Mouse (Mus musculus): ENCODE measurements at regions not wholly inside any gene's neighbourhood (a gene's known extent, or its start where the extent isn't known, plus 50 kb on each side); places are given as distances from the start of the nearest gene placed in this dataset.

- WGBS (ENCODE audit: insufficient replicate concordance), result 73% methylated on average over 5 of the region's 5 CpGs
- Histone ChIP-seq H3K4me3 (ENCODE audit: low read depth, low read length) (no peak overlapping the region), H3K27me3 (ENCODE audit: control insufficient read depth, insufficient read depth, low read length) (no peaks in the 10 kb centered on the region), H3K27ac (ENCODE audit: low read depth, low read length) (no peak overlapping the region), H3K4me1 (ENCODE audit: control insufficient read depth, insufficient read depth, low read length) (no peaks in the 10 kb centered on the region), H3K36me3 (ENCODE audit: control insufficient read depth, insufficient read depth, low read length) (no peaks in the 10 kb centered on the region), H3K4me2 (no peak overlapping the region), H3K9me3 (replicated peaks; ENCODE audit: control insufficient read depth, low read length) (no peaks in the 10 kb centered on the region), H3K9ac (ENCODE audit: low read depth, low read length) (no peak overlapping the region)
- no peak for ATAC-seq (replicated peaks; ENCODE audit: insufficient number of reproducible peaks, low FRiP score, low TSS enrichment)
These were observed 353.0 kb downstream of the Nucb2 start for GRCm38 (mm10) chr7:116857141-116857540.

- H3K4me1 ChIP-seq (ENCODE audit: control insufficient read depth, insufficient read depth, low read length), result no peaks in the 10 kb centered on the region
- H3K9me3 ChIP-seq (replicated peaks; ENCODE audit: control insufficient read depth, low read length), result no peaks in the 10 kb centered on the region
- 81% methylated on average over 4 of the region's 4 CpGs for WGBS (ENCODE audit: insufficient replicate concordance)
These were observed 353.6 kb downstream of the Nucb2 start for GRCm38 (mm10) chr7:116857744-116858143.

DNA sequence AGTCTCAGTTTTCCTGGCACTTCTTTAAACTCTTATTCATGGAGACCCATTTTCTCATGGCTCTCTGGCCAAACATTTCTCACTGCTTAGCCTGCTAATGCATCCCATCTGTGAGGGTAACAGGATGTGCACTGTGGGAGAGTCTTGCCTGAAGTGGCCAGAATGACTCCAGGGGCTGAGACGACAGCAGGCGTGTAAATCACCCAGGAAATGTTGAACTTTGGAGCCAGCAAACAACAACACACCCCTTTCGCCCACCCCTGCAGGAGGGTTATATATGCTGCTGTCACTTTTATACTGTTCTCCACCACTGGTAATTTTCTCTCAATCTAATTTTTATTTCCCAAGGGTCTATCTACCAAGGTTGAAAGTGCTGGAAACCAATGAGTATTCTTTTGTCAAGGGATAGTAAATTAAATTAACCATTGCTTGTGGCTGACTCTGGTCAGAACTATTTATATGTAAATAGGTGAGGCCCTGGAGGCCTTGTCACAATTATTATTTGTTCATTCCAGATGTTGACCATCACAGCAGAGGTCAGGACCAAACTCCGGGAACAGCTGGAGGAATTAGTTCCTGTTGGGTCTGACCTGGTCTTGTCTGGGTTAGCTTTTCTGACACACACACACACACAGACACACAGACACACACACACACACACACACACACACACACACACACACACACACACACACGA lies 378.2 kb downstream of the Nucb2 start:
- Histone ChIP-seq H3K9me3 (replicated peaks; ENCODE audit: control insufficient read depth, low read length) (no peaks in the 10 kb centered on the region), H3K4me3 (ENCODE audit: low read depth, low read length) (no peak overlapping the region), H3K36me3 (ENCODE audit: control insufficient read depth, insufficient read depth, low read length) (no peaks in the 10 kb centered on the region), H3K4me2 (no peak overlapping the region), H3K27me3 (ENCODE audit: control insufficient read depth, insufficient read depth, low read length) (no peaks in the 10 kb centered on the region), H3K27ac (ENCODE audit: low read depth, low read length) (no peak overlapping the region), H3K9ac (ENCODE audit: low read depth, low read length) (no peak overlapping the region), H3K4me1 (ENCODE audit: control insufficient read depth, insufficient read depth, low read length) (no peaks in the 10 kb centered on the region)
- 71% methylated on average over 5 of the region's 5 CpGs for WGBS (ENCODE audit: insufficient replicate concordance)
- ATAC-seq (replicated peaks; ENCODE audit: insufficient number of reproducible peaks, low FRiP score, low TSS enrichment), result no peak

More at GRCm38 (mm10) chr7:116857744-116858143, 353.6 kb downstream of the Nucb2 start:
- no peaks in the 10 kb centered on the region for H3K27me3 ChIP-seq (ENCODE audit: control insufficient read depth, insufficient read depth, low read length)
- H3K27ac ChIP-seq (ENCODE audit: low read depth, low read length), result no peak overlapping the region
- H3K4me3 ChIP-seq (ENCODE audit: low read depth, low read length), result no peak overlapping the region
- ATAC-seq (replicated peaks; ENCODE audit: insufficient number of reproducible peaks, low FRiP score, low TSS enrichment), result no peak
- no peak overlapping the region for H3K4me2 ChIP-seq
- H3K9ac ChIP-seq (ENCODE audit: low read depth, low read length), result no peak overlapping the region
- H3K36me3 ChIP-seq (ENCODE audit: control insufficient read depth, insufficient read depth, low read length), result no peaks in the 10 kb centered on the region

- Histone ChIP-seq H3K4me1 (ENCODE audit: control insufficient read depth, insufficient read depth, low read length) (no peaks in the 10 kb centered on the region), H3K9ac (ENCODE audit: low read depth, low read length) (no peak overlapping the region), H3K27ac (ENCODE audit: low read depth, low read length) (no peak overlapping the region), H3K36me3 (ENCODE audit: control insufficient read depth, insufficient read depth, low read length) (no peaks in the 10 kb centered on the region), H3K4me3 (ENCODE audit: low read depth, low read length) (no peak overlapping the region), H3K9me3 (replicated peaks; ENCODE audit: control insufficient read depth, low read length) (no peaks in the 10 kb centered on the region), H3K27me3 (ENCODE audit: control insufficient read depth, insufficient read depth, low read length) (no peaks in the 10 kb centered on the region), H3K4me2 (no peak overlapping the region)
- no peak for ATAC-seq (replicated peaks; ENCODE audit: insufficient number of reproducible peaks, low FRiP score, low TSS enrichment)
- 64% methylated on average over 6 of the region's 6 CpGs for WGBS (ENCODE audit: insufficient replicate concordance)
These were observed 389.7 kb downstream of the Nucb2 start for GRCm38 (mm10) chr7:116893846-116894245.

- no peak for ATAC-seq (replicated peaks; ENCODE audit: insufficient number of reproducible peaks, low FRiP score, low TSS enrichment)
- no peak overlapping the region for H3K4me3 ChIP-seq (ENCODE audit: low read depth, low read length)
- H3K9ac ChIP-seq (ENCODE audit: low read depth, low read length), result no peak overlapping the region
- H3K9me3 ChIP-seq (replicated peaks; ENCODE audit: control insufficient read depth, low read length), result no peaks in the 10 kb centered on the region
- 0 out of 2 replicates have a peak, but pooled peaks cover 5% of the 10 kb centered on the region for H3K4me1 ChIP-seq (ENCODE audit: control insufficient read depth, insufficient read depth, low read length)
- peak overlapping the region; percentile 22 for H3K4me2 ChIP-seq
- no peaks in the 10 kb centered on the region for H3K36me3 ChIP-seq (ENCODE audit: control insufficient read depth, insufficient read depth, low read length)
- 17% methylated on average over 6 of the region's 6 CpGs for WGBS (ENCODE audit: insufficient replicate concordance)
- no peak overlapping the region for H3K27ac ChIP-seq (ENCODE audit: low read depth, low read length)
- H3K27me3 ChIP-seq (ENCODE audit: control insufficient read depth, insufficient read depth, low read length), result no peaks in the 10 kb centered on the region
These were observed 411.6 kb downstream of the Nucb2 start for GRCm38 (mm10) chr7:116915797-116916196.

- H3K9me3 ChIP-seq (replicated peaks; ENCODE audit: control insufficient read depth, low read length), result no peaks in the 10 kb centered on the region
- ATAC-seq (replicated peaks; ENCODE audit: insufficient number of reproducible peaks, low FRiP score, low TSS enrichment), result no peak
- no peak overlapping the region for H3K4me3 ChIP-seq (ENCODE audit: low read depth, low read length)
- 86% methylated on average over 6 of the region's 6 CpGs for WGBS (ENCODE audit: insufficient replicate concordance)
- H3K4me2 ChIP-seq, result no peak overlapping the region
- no peaks in the 10 kb centered on the region for H3K27me3 ChIP-seq (ENCODE audit: control insufficient read depth, insufficient read depth, low read length)
- H3K27ac ChIP-seq (ENCODE audit: low read depth, low read length), result no peak overlapping the region
- no peak overlapping the region for H3K9ac ChIP-seq (ENCODE audit: low read depth, low read length)
- H3K36me3 ChIP-seq (ENCODE audit: control insufficient read depth, insufficient read depth, low read length), result no peaks in the 10 kb centered on the region
- H3K4me1 ChIP-seq (ENCODE audit: control insufficient read depth, insufficient read depth, low read length), result 0 out of 2 replicates have a peak, but pooled peaks cover 5% of the 10 kb centered on the region
These were observed 413.9 kb downstream of the Nucb2 start for GRCm38 (mm10) chr7:116917921-116918670.

DNA sequence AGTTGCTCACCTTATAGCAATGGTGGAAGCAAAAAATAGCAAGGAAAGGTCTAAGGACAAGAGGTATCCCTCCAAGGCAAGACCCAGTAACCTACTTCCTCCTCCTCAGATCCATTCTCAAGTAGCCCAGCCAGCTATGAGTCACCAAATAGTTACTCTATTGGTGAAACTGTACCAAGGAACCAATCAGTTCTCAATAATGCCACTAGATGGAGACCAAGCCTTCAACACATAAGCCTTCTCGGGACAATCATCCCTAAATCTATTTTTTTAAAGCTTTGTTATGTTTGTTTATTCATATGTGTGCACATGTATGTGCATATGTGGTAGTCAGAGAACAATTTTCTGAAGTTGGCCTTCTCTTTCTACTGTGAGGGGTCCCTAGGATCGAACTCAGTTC lies 434.3 kb upstream of the Xylt1 start:
- Histone ChIP-seq H3K36me3 (ENCODE audit: control insufficient read depth, insufficient read depth, low read length) (no peaks in the 10 kb centered on the region), H3K4me2 (no peak overlapping the region), H3K4me3 (ENCODE audit: low read depth, low read length) (no peak overlapping the region), H3K4me1 (ENCODE audit: control insufficient read depth, insufficient read depth, low read length) (no peaks in the 10 kb centered on the region), H3K9me3 (replicated peaks; ENCODE audit: control insufficient read depth, low read length) (no peaks in the 10 kb centered on the region), H3K9ac (ENCODE audit: low read depth, low read length) (no peak overlapping the region), H3K27ac (ENCODE audit: low read depth, low read length) (no peak overlapping the region), H3K27me3 (ENCODE audit: control insufficient read depth, insufficient read depth, low read length) (no peaks in the 10 kb centered on the region)
- no peak for ATAC-seq (replicated peaks; ENCODE audit: insufficient number of reproducible peaks, low FRiP score, low TSS enrichment)
- WGBS (ENCODE audit: insufficient replicate concordance), result 61% methylated on average over 2 of the region's 2 CpGs

GRCm38 (mm10) chr7:116959196-116959895 lies 421.4 kb upstream of the Xylt1 start:
- WGBS (ENCODE audit: insufficient replicate concordance), result 63% methylated on average over 14 of the region's 14 CpGs
- Histone ChIP-seq H3K4me3 (ENCODE audit: low read depth, low read length) (no peak overlapping the region), H3K4me2 (no peak overlapping the region), H3K36me3 (ENCODE audit: control insufficient read depth, insufficient read depth, low read length) (no peaks in the 10 kb centered on the region), H3K9ac (ENCODE audit: low read depth, low read length) (no peak overlapping the region), H3K27ac (ENCODE audit: low read depth, low read length) (no peak overlapping the region), H3K27me3 (ENCODE audit: control insufficient read depth, insufficient read depth, low read length) (no peaks in the 10 kb centered on the region), H3K4me1 (ENCODE audit: control insufficient read depth, insufficient read depth, low read length) (no peaks in the 10 kb centered on the region), H3K9me3 (replicated peaks; ENCODE audit: control insufficient read depth, low read length) (no peaks in the 10 kb centered on the region)
- ATAC-seq (replicated peaks; ENCODE audit: insufficient number of reproducible peaks, low FRiP score, low TSS enrichment), result no peak
